Mouse (Mus musculus): ENCODE data around the gene Gm49354. TPM values are rescaled to one million over a fixed set of nuclear protein-coding genes. Genes with fewer than 3 reads are reported as not detected.

Gm49354 gene
- polyA plus RNA-seq, 1 experiment: not detected

DNA sequence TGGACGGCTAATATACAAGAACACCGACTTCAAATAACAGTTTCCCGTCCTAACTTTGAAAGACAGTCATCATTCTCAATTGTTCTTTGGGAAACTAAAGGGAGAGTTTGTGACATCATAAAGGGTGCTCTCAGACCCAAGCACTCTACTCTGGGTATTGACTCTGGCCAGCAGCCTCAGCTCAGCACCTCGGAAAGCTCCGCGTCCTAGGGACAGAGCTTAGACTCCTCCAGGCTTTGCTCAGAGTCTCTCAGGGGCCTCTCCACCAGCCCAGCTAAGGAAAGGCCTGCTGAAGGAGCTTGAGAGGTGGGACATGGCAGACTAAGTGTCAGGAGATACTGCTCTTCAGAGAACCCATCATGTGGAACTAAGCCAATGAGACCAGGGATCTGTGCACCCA is 35.9 kb downstream of the Gm49354 start:
- Histone ChIP-seq H3K4me3 (ENCODE audit: insufficient read depth, poor library complexity, severe bottlenecking) (no peak overlapping the region), H3K79me2 (ENCODE audit: control insufficient read depth, insufficient read depth) (no peaks in the 10 kb centered on the region), H3K79me3 (ENCODE audit: low read depth) (no peaks in the 10 kb centered on the region), H3K27me3 (ENCODE audit: control insufficient read depth, insufficient read depth, insufficient read length) (no peaks in the 10 kb centered on the region), H3K36me3 (ENCODE audit: control insufficient read depth, insufficient read depth) (no peaks in the 10 kb centered on the region), H3ac (ENCODE audit: control insufficient read depth, insufficient read length, low read depth) (no peak overlapping the region)
- no peak for TF ChIP-seq USF1 (IDR thresholded peaks at IDR 0.05; ENCODE audit: low read depth)
- TF ChIP-seq CTCF (IDR thresholded peaks at IDR 0.05; ENCODE audit: control insufficient read depth, insufficient read depth, insufficient read length): no peak
- TF ChIP-seq MYOD1 (IDR thresholded peaks at IDR 0.05; ENCODE audit: control insufficient read depth, insufficient read length, low read depth): no peak
- no peak for TF ChIP-seq MYOG (IDR thresholded peaks at IDR 0.05; ENCODE audit: control insufficient read depth, extremely low read depth, insufficient read length)
- no peak for TF ChIP-seq CEBPB (IDR thresholded peaks at IDR 0.05; ENCODE audit: low read depth)

DNA sequence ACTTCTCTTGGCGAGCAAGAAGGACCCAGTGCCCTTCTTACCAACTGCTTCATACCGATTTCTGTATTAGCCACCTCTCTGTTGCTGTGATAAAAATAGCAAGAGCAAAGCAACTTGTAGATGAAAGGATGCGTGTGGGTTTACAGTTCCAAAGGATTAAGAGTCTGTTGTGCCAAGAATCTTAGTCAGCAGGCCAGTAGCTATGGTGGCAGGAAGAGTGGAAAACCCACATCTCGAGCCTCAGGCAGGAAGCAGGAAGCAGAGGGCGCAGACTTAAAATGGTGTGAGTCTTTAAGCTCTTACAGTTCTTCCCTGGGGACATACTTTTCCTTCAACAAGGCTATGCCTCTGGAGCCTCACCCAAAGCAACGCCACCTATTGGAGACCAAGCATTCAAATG is 36.6 kb downstream of the Gm49354 start:
- Histone ChIP-seq H3K79me3 (ENCODE audit: low read depth) (no peaks in the 10 kb centered on the region), H3K4me3 (ENCODE audit: insufficient read depth, poor library complexity, severe bottlenecking) (no peak overlapping the region), H3K79me2 (ENCODE audit: control insufficient read depth, insufficient read depth) (no peaks in the 10 kb centered on the region), H3ac (ENCODE audit: control insufficient read depth, insufficient read length, low read depth) (no peak overlapping the region), H3K27me3 (ENCODE audit: control insufficient read depth, insufficient read depth, insufficient read length) (no peaks in the 10 kb centered on the region), H3K36me3 (ENCODE audit: control insufficient read depth, insufficient read depth) (no peaks in the 10 kb centered on the region)
- TF ChIP-seq MYOG (IDR thresholded peaks at IDR 0.05; ENCODE audit: control insufficient read depth, extremely low read depth, insufficient read length): no peak
- no peak for TF ChIP-seq FOSL1 (IDR thresholded peaks at IDR 0.05; ENCODE audit: insufficient read depth, low read length, poor library complexity, severe bottlenecking)
- no peak for TF ChIP-seq CTCF (IDR thresholded peaks at IDR 0.05; ENCODE audit: control insufficient read depth, insufficient read depth, insufficient read length)
- TF ChIP-seq CEBPB (IDR thresholded peaks at IDR 0.05; ENCODE audit: low read depth): no peak
- TF ChIP-seq MAX (IDR thresholded peaks at IDR 0.05): no peak
- no peak for TF ChIP-seq MYOD1 (IDR thresholded peaks at IDR 0.05; ENCODE audit: control insufficient read depth, insufficient read length, low read depth)
- TF ChIP-seq USF1 (IDR thresholded peaks at IDR 0.05; ENCODE audit: low read depth): no peak

DNA sequence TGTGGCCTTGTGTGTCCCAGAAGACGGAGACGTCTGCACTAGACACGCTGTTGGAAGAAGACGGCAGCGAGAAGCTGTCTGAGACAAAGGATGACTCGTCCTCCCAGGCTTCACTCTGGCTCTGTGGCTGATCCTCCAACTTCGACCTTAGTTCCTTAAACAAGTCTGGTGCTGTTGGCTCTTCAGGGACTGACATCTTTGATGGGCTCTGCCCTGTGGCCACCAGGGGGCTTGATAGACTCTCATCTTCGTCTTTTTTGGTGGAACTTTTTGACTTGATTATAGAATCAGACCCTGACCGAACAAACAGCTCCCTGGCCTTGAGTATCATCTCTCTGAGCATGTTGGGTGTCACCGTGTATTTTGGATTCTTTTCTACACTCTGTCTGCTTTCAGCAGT is 40.3 kb downstream of the Gm49354 start:
- Histone ChIP-seq H3K27me3 (ENCODE audit: control insufficient read depth, insufficient read depth, insufficient read length) (peaks cover 5% of the 10 kb centered on the region), H3K79me2 (ENCODE audit: control insufficient read depth, insufficient read depth) (no peaks in the 10 kb centered on the region), H3K36me3 (ENCODE audit: control insufficient read depth, insufficient read depth) (no peaks in the 10 kb centered on the region), H3K79me3 (ENCODE audit: low read depth) (no peaks in the 10 kb centered on the region), H3K4me3 (ENCODE audit: insufficient read depth, poor library complexity, severe bottlenecking) (no peak overlapping the region), H3ac (ENCODE audit: control insufficient read depth, insufficient read length, low read depth) (no peak overlapping the region)
- no peak for TF ChIP-seq MYOD1 (IDR thresholded peaks at IDR 0.05; ENCODE audit: control insufficient read depth, insufficient read length, low read depth)
- no peak for TF ChIP-seq CEBPB (IDR thresholded peaks at IDR 0.05; ENCODE audit: low read depth)
- no peak for TF ChIP-seq CTCF (IDR thresholded peaks at IDR 0.05; ENCODE audit: control insufficient read depth, insufficient read depth, insufficient read length)
- no peak for TF ChIP-seq FOSL1 (IDR thresholded peaks at IDR 0.05; ENCODE audit: insufficient read depth, low read length, poor library complexity, severe bottlenecking)
- TF ChIP-seq USF1 (IDR thresholded peaks at IDR 0.05; ENCODE audit: low read depth): no peak
- no peak for TF ChIP-seq MYOG (IDR thresholded peaks at IDR 0.05; ENCODE audit: control insufficient read depth, extremely low read depth, insufficient read length)
- TF ChIP-seq MAX (IDR thresholded peaks at IDR 0.05): no peak

DNA sequence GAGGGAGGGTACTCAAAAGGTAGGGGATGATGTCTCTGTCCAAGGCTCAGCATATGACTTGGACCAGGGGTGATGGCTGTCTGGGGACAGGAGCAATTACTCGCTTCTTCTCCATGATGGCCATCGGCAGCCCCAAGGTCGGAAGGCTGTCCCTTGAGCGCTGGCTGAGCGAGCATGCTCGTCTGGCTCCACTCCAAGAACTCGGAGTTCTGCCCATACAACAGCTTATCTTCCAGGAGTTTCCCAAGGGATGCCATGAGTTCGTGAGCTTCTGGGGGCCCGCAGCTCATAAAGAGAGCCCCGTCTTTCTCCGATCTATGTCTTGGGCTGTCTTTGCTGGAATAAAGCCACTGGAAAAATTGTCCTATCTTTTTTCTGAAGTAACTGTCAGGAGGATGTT is 40.9 kb downstream of the Gm49354 start:
- peaks cover 5% of the 10 kb centered on the region for H3K27me3 ChIP-seq (ENCODE audit: control insufficient read depth, insufficient read depth, insufficient read length)
- H3K4me3 ChIP-seq (ENCODE audit: insufficient read depth, poor library complexity, severe bottlenecking): no peak overlapping the region
- no peaks in the 10 kb centered on the region for H3K79me3 ChIP-seq (ENCODE audit: low read depth)
- H3K36me3 ChIP-seq (ENCODE audit: control insufficient read depth, insufficient read depth): no peaks in the 10 kb centered on the region
- no peak for TF ChIP-seq MAX (IDR thresholded peaks at IDR 0.05)
- no peak for TF ChIP-seq CEBPB (IDR thresholded peaks at IDR 0.05; ENCODE audit: low read depth)
- TF ChIP-seq CTCF (IDR thresholded peaks at IDR 0.05; ENCODE audit: control insufficient read depth, insufficient read depth, insufficient read length): no peak
- no peak for TF ChIP-seq MYOG (IDR thresholded peaks at IDR 0.05; ENCODE audit: control insufficient read depth, extremely low read depth, insufficient read length)
- no peak for TF ChIP-seq MYOD1 (IDR thresholded peaks at IDR 0.05; ENCODE audit: control insufficient read depth, insufficient read length, low read depth)
- no peak for TF ChIP-seq FOSL1 (IDR thresholded peaks at IDR 0.05; ENCODE audit: insufficient read depth, low read length, poor library complexity, severe bottlenecking)
- TF ChIP-seq USF1 (IDR thresholded peaks at IDR 0.05; ENCODE audit: low read depth): no peak
- H3K79me2 ChIP-seq (ENCODE audit: control insufficient read depth, insufficient read depth): no peaks in the 10 kb centered on the region
- no peak overlapping the region for H3ac ChIP-seq (ENCODE audit: control insufficient read depth, insufficient read length, low read depth)

DNA sequence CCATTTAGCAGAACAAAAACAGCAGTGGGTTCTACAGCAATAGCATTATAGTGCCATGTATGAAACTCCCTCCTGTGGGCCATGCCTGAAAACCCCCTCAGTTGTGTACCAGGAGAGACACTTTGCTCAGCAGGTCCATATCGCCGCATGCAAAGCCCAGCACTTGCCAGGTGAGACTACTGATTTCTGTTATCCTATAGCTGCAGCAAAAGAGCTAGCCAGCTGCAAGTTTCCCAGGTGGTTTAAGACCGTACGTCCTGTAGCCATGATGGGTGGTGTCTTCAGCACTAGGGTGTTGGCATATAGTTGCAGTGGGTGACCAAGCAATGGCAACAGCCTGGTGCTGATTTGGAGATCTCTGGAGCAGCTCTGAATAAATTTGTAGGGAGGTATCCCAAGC is 42.6 kb downstream of the Gm49354 start:
- TF ChIP-seq CTCF (IDR thresholded peaks at IDR 0.05; ENCODE audit: control insufficient read depth, insufficient read depth, insufficient read length): no peak
- no peaks in the 10 kb centered on the region for H3K36me3 ChIP-seq (ENCODE audit: control insufficient read depth, insufficient read depth)
- no peak overlapping the region for H3K4me3 ChIP-seq (ENCODE audit: insufficient read depth, poor library complexity, severe bottlenecking)
- H3ac ChIP-seq (ENCODE audit: control insufficient read depth, insufficient read length, low read depth): no peak overlapping the region
- peaks cover 5% of the 10 kb centered on the region for H3K27me3 ChIP-seq (ENCODE audit: control insufficient read depth, insufficient read depth, insufficient read length)
- H3K79me3 ChIP-seq (ENCODE audit: low read depth): no peaks in the 10 kb centered on the region
- H3K79me2 ChIP-seq (ENCODE audit: control insufficient read depth, insufficient read depth): no peaks in the 10 kb centered on the region

DNA sequence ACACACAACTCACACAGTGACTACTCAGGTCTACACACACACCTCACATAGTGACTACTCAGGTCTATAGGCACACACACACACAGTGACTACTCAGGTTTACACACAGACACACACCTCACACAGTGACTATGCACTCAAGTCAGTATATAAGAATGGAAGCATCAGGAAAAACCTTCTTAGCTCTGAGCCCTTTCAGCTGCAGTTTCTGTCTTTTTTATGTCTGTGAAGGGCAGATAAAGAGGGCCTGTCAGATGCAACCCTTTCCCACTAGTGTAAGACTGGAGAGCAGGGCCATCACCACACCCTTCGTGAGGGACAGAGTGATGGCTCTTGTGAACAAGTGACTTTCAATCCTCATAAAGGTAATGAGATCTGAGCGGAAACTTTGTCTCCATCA is 43.6 kb downstream of the Gm49354 start:
- H3ac ChIP-seq (ENCODE audit: control insufficient read depth, insufficient read length, low read depth): no peak overlapping the region
- TF ChIP-seq USF1 (IDR thresholded peaks at IDR 0.05; ENCODE audit: low read depth) (no peak), MYOD1 (IDR thresholded peaks at IDR 0.05; ENCODE audit: control insufficient read depth, insufficient read length, low read depth) (no peak), MAX (IDR thresholded peaks at IDR 0.05) (no peak), MYOG (IDR thresholded peaks at IDR 0.05; ENCODE audit: control insufficient read depth, extremely low read depth, insufficient read length) (no peak), CTCF (IDR thresholded peaks at IDR 0.05; ENCODE audit: control insufficient read depth, insufficient read depth, insufficient read length) (no peak), FOSL1 (IDR thresholded peaks at IDR 0.05; ENCODE audit: insufficient read depth, low read length, poor library complexity, severe bottlenecking) (no peak), CEBPB (IDR thresholded peaks at IDR 0.05; ENCODE audit: low read depth) (no peak)
- H3K36me3 ChIP-seq (ENCODE audit: control insufficient read depth, insufficient read depth): no peaks in the 10 kb centered on the region
- peaks cover 5% of the 10 kb centered on the region for H3K27me3 ChIP-seq (ENCODE audit: control insufficient read depth, insufficient read depth, insufficient read length)
- no peak overlapping the region for H3K4me3 ChIP-seq (ENCODE audit: insufficient read depth, poor library complexity, severe bottlenecking)
- H3K79me2 ChIP-seq (ENCODE audit: control insufficient read depth, insufficient read depth): no peaks in the 10 kb centered on the region
- H3K79me3 ChIP-seq (ENCODE audit: low read depth): no peaks in the 10 kb centered on the region
